Mouse (Mus musculus): ENCODE results near the gene Rufy1.

Gene Rufy1

GRCm38 (mm10) chr11:50374286-50375015, 56.5 kb downstream of the Rufy1 start:
- CTCF ChIA-PET, result no interaction called here
- POLR2A ChIA-PET, result interaction anchor here in 2 of 4 experiments (0.7 to 5.4 kb wide), 10 partner anchors 8 to 199 kb away, joined by 3 to 48 read pairs (median 4); partner anchors contain the start of genes Canx (in 1 of the 2) and Mrnip (in 1 of the 2)

GRCm38 (mm10) chr11:50373621-50374020, 57.3 kb downstream of the Rufy1 start:
- CTCF ChIA-PET, result no interaction called here

GRCm38 (mm10) chr11:50373086-50373485, 57.8 kb downstream of the Rufy1 start:
- CTCF ChIA-PET, result interaction anchor here in 1 of 4 experiments (0.5 kb wide), 1 partner anchor 113 kb away, joined by 3 read pairs; no protein-coding TSS in a partner anchor
- POLR2A ChIA-PET, result interaction anchor here in 3 of 4 experiments (0.6 to 5.4 kb wide), 12 partner anchors 9 to 1907 kb away, joined by 3 to 48 read pairs (median 6); no protein-coding TSS in a partner anchor

More at GRCm38 (mm10) chr11:50373621-50374020, 57.3 kb downstream of the Rufy1 start:
- POLR2A ChIA-PET, result interaction anchor here in 2 of 4 experiments (0.6 to 5.4 kb wide), 8 partner anchors 8 to 107 kb away, joined by 3 to 48 read pairs (median 4); partner anchors contain the start of gene Canx (in 1 of the 2)

- ChIA-PET POLR2A (interaction anchor here (0.6 to 5.4 kb wide), 62 partner anchors 8 to 1631 kb away, joined by 3 to 48 read pairs (median 5); partner anchors contain the start of genes Maml1 (in 2 of the 4), Mgat4b (in 2 of the 4), Sqstm1 (in 2 of the 4) and Mrnip (in 1 of the 4)), CTCF (interaction anchor here (0.6 to 2.4 kb wide), 35 partner anchors 11 to 1352 kb away, joined by 3 to 15 read pairs (median 4); partner anchors contain the start of genes Ltc4s (in 1 of the 4) and Maml1 (in 1 of the 4))
Observed at GRCm38 (mm10) chr11:50371911-50372310, 59.0 kb downstream of the Rufy1 start.

GRCm38 (mm10) chr11:50371399-50371841, 59.5 kb downstream of the Rufy1 start:
- ChIA-PET CTCF (interaction anchor here (0.6 to 2.4 kb wide), 41 partner anchors 11 to 1352 kb away, joined by 3 to 15 read pairs (median 4); partner anchors contain the start of genes Ltc4s (in 1 of the 4) and Maml1 (in 1 of the 4)), POLR2A (interaction anchor here (0.6 to 5.4 kb wide), 68 partner anchors 9 to 1632 kb away, joined by 3 to 48 read pairs (median 4); partner anchors contain the start of genes Maml1 (in 3 of the 4), Mgat4b (in 2 of the 4), Sqstm1 (in 2 of the 4) and Canx (in 1 of the 4))

- CTCF ChIA-PET, result interaction anchor here (0.6 to 2.4 kb wide), 40 partner anchors 10 to 1353 kb away, joined by 3 to 15 read pairs (median 4); partner anchors contain the start of genes Ltc4s (in 1 of the 4), Maml1 (in 1 of the 4) and Phykpl (in 1 of the 4)
- POLR2A ChIA-PET, result interaction anchor here (0.5 to 5.4 kb wide), 67 partner anchors 8 to 650 kb away, joined by 3 to 48 read pairs (median 4); partner anchors contain the start of genes Maml1 (in 3 of the 4), Mgat4b (in 2 of the 4), Sqstm1 (in 2 of the 4) and Canx (in 1 of the 4)
Observed at GRCm38 (mm10) chr11:50370969-50371368, 60.0 kb downstream of the Rufy1 start.

- ChIA-PET POLR2A (interaction anchor here in 3 of 4 experiments (0.7 to 3.2 kb wide), 17 partner anchors 8 to 156 kb away, joined by 3 to 27 read pairs (median 6); partner anchors contain the start of genes Hnrnph1 (in 2 of the 3) and Maml1 (in 1 of the 3)), CTCF (interaction anchor here in 1 of 4 experiments (1.0 kb wide), 1 partner anchor 10 kb away, joined by 3 read pairs; no protein-coding TSS in a partner anchor)
Observed at GRCm38 (mm10) chr11:50369360-50369911, 61.5 kb downstream of the Rufy1 start.

- ChIA-PET POLR2A (interaction anchor here in 3 of 4 experiments (0.6 to 2.5 kb wide), 7 partner anchors 10 to 1513 kb away, joined by 3 to 27 read pairs (median 9); partner anchors contain the start of gene Hnrnph1 (in 2 of the 3)), CTCF (no interaction called here)
Observed at GRCm38 (mm10) chr11:50367531-50367930, 63.4 kb downstream of the Rufy1 start.

- ChIA-PET CTCF (interaction anchor here (0.5 to 1.7 kb wide), 5 partner anchors 12 to 404 kb away, joined by 3 to 5 read pairs (median 3); no protein-coding TSS in a partner anchor), POLR2A (interaction anchor here in 3 of 4 experiments (0.6 to 2.2 kb wide), 4 partner anchors 11 to 251 kb away, joined by 4 to 7 read pairs (median 5); partner anchors contain the start of genes Hnrnph1 (in 1 of the 3), Mgat4b (in 1 of the 3) and Sqstm1 (in 1 of the 3))
Observed at GRCm38 (mm10) chr11:50365322-50365721, 65.6 kb downstream of the Rufy1 start.

GRCm38 (mm10) chr11:50364548-50364947, 66.4 kb downstream of the Rufy1 start:
- ChIA-PET POLR2A (interaction anchor here in 3 of 4 experiments (0.6 to 7.1 kb wide), 6 partner anchors 12 to 95 kb away, joined by 3 to 71 read pairs (median 6); partner anchors contain the start of genes Hnrnph1 (in 3 of the 3) and Maml1 (in 1 of the 3)), CTCF (interaction anchor here in 2 of 4 experiments (0.6 to 1.7 kb wide), 5 partner anchors 10 to 405 kb away, joined by 3 to 4 read pairs (median 3); partner anchors contain the start of gene Cby3 (in 1 of the 2))

- POLR2A ChIA-PET, result interaction anchor here in 3 of 4 experiments (0.9 to 7.1 kb wide), 13 partner anchors 8 to 577 kb away, joined by 3 to 71 read pairs (median 13); partner anchors contain the start of genes Hnrnph1 (in 2 of the 3), Canx (in 1 of the 3), Mgat4b (in 1 of the 3) and Sqstm1 (in 1 of the 3)
- CTCF ChIA-PET, result interaction anchor here (0.6 to 1.9 kb wide), 4 partner anchors 9 to 17 kb away, joined by 3 to 8 read pairs (median 4); no protein-coding TSS in a partner anchor
Observed at GRCm38 (mm10) chr11:50361282-50361681, 69.6 kb downstream of the Rufy1 start.

- CTCF ChIA-PET, result interaction anchor here in 3 of 4 experiments (0.6 to 1.9 kb wide), 10 partner anchors 10 to 410 kb away, joined by 3 to 10 read pairs (median 4); partner anchors contain the start of genes Hnrnph1 (in 1 of the 3) and Tbc1d9b (in 1 of the 3)
- POLR2A ChIA-PET, result interaction anchor here (0.5 to 7.1 kb wide), 62 partner anchors 10 to 1228 kb away, joined by 3 to 71 read pairs (median 3); partner anchors contain the start of genes Hnrnph1 (in 3 of the 4), Canx (in 2 of the 4), Maml1 (in 2 of the 4) and Sqstm1 (in 2 of the 4)
Observed at GRCm38 (mm10) chr11:50358950-50359861, 71.7 kb downstream of the Rufy1 start.

GRCm38 (mm10) chr11:50355395-50355794, 75.5 kb downstream of the Rufy1 start:
- ChIA-PET CTCF (interaction anchor here in 2 of 4 experiments (1.3 to 2.5 kb wide), 2 partner anchors 9 to 242 kb away, joined by 4 to 11 read pairs; no protein-coding TSS in a partner anchor), POLR2A (interaction anchor here in 2 of 4 experiments (0.7 to 3.2 kb wide), 7 partner anchors 9 to 32 kb away, joined by 3 to 11 read pairs (median 4); partner anchors contain the start of gene Hnrnph1 (in 2 of the 2))

- POLR2A ChIA-PET, result interaction anchor here in 2 of 4 experiments (0.6 to 3.2 kb wide), 10 partner anchors 9 to 78 kb away, joined by 3 to 11 read pairs (median 3); partner anchors contain the start of gene Hnrnph1 (in 2 of the 2)
- CTCF ChIA-PET, result interaction anchor here in 3 of 4 experiments (0.6 to 2.5 kb wide), 9 partner anchors 9 to 368 kb away, joined by 3 to 11 read pairs (median 4); no protein-coding TSS in a partner anchor
Observed at GRCm38 (mm10) chr11:50354851-50355250, 76.1 kb downstream of the Rufy1 start.

GRCm38 (mm10) chr11:50354162-50354561, 76.8 kb downstream of the Rufy1 start, which contains the start of gene Cby3:
TSS of gene Cby3 (plus strand) at chr11:50354462.
- ChIA-PET CTCF (interaction anchor here (0.6 to 2.5 kb wide), 18 partner anchors 8 to 368 kb away, joined by 3 to 11 read pairs (median 4); partner anchors contain the start of genes Mgat4b (in 1 of the 4) and Sqstm1 (in 1 of the 4)), POLR2A (interaction anchor here in 2 of 4 experiments (0.6 to 3.2 kb wide), 11 partner anchors 8 to 78 kb away, joined by 3 to 13 read pairs (median 4); partner anchors contain the start of genes Hnrnph1 (in 2 of the 2), Canx (in 1 of the 2) and Maml1 (in 1 of the 2))
